Mouse (Mus musculus): ENCODE results near the gene Syngr3.

GRCm38 (mm10) chr17:24644875-24645721 lies 44.7 kb downstream of the Syngr3 start:
- peak; percentile 24; the same call in 1 of the 2 replicates for TF ChIP-seq EP300 (IDR thresholded peaks at IDR 0.05; ENCODE audit: low read length)
- no peak for TF ChIP-seq HCFC1 (IDR thresholded peaks at IDR 0.05; ENCODE audit: low read depth, low read length)
- no peak for TF ChIP-seq POLR2A (IDR thresholded peaks at IDR 0.05; ENCODE audit: low read depth, low read length)
